33 mouse cellular contexts compared by ENCODE assay signal in the genomic region with DNA sequence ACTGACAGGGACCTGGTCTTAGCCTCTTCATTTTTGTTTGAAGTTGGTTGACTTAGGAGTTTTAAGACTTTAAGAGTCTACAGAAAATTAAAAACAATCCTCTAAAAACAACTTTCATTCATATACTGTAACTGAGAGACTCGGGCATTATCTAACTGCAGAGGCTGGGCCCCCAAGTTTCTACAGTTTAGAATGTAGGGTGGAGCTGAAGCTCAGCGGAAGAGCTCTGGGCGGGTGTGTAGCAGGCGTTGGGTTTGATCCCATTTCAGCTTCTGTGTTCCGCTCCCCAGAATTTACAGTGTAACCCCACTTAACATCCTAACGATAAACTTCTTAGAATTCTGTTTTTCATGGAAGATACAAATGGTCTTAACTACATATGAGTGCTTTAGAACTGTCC. TPM values are rescaled to one million over a fixed set of nuclear protein-coding genes. Genes with fewer than 3 reads are reported as not detected.
DNase-seq lines count a peak whose midpoint lies in the region; ATAC-seq and TF ChIP-seq lines count a peak whose summit lies in the region.
"Had no signal": no experiment of that assay in that cellular context is flagged by ENCODE, and none has a peak within 500 bp of the region (broad histone marks: within the 10 kb centered on the region; RNA-seq: fewer than 3 reads in every experiment).

No protein-coding gene starts in this region.

- H3K36me3 ChIP-seq in liver, embryonic 12.5 days: no peaks in the 10 kb centered on the region
- H3K36me3 ChIP-seq in liver, embryonic 11.5 days (ENCODE audit: control insufficient read depth, insufficient read depth, low read length): no peaks in the 10 kb centered on the region
- no peaks in the 10 kb centered on the region for H3K36me3 ChIP-seq in liver, embryonic 14.5 days (replicated peaks; ENCODE audit: control insufficient read depth, insufficient read depth, low read depth)
- H3K36me3 ChIP-seq: embryonic facial prominence, embryonic 10.5 days; embryonic facial prominence, embryonic 13.5 days; forebrain, embryonic 10.5 days; heart, embryonic 12.5 days; heart, embryonic 15.5 days; hindbrain, embryonic 10.5 days; hindbrain, embryonic 13.5 days had no signal

- H3K4me2 ChIP-seq in liver, embryonic 12.5 days: no peak overlapping the region
- H3K4me2 ChIP-seq in liver, embryonic 11.5 days: no peak overlapping the region
- H3K4me2 ChIP-seq in liver, embryonic 14.5 days (ENCODE audit: low read depth): no peak overlapping the region; the same call in 1 of the 2 replicates
- H3K4me2 ChIP-seq: embryonic facial prominence, embryonic 13.5 days; forebrain, embryonic 13.5 days; heart, embryonic 12.5 days; heart, embryonic 15.5 days; hindbrain, embryonic 13.5 days had no signal

- no peak overlapping the region for H3K9ac ChIP-seq in liver, embryonic 12.5 days
- H3K9ac ChIP-seq in liver, embryonic 11.5 days (ENCODE audit: low read depth, low read length): no peak overlapping the region
- H3K9ac ChIP-seq in liver, embryonic 14.5 days (replicated peaks): no peak overlapping the region
- H3K9ac ChIP-seq: embryonic facial prominence, embryonic 13.5 days; forebrain, embryonic 13.5 days; heart, embryonic 12.5 days; heart, embryonic 15.5 days; hindbrain, embryonic 13.5 days had no signal

- no peak for TF ChIP-seq EP300 in liver, embryonic 14.5 days (IDR thresholded peaks at IDR 0.05; ENCODE audit: low read depth)

- no peak overlapping the region for H3K4me3 ChIP-seq in liver, embryonic 12.5 days
- H3K4me3 ChIP-seq in liver, embryonic 11.5 days (ENCODE audit: low read depth, low read length): no peak overlapping the region
- no peak overlapping the region for H3K4me3 ChIP-seq in liver, embryonic 14.5 days (ENCODE audit: insufficient read depth in 1 of 2, low read depth in 2 of 2, low read length in 2 of 2)
- H3K4me3 ChIP-seq: embryonic facial prominence, embryonic 10.5 days; embryonic facial prominence, embryonic 13.5 days; forebrain, embryonic 10.5 days; forebrain, embryonic 13.5 days; heart, embryonic 12.5 days; heart, embryonic 15.5 days; hindbrain, embryonic 10.5 days; hindbrain, embryonic 13.5 days had no signal

- 45% methylated on average over 6 of the region's 6 CpGs for WGBS in liver, embryonic 12.5 days (ENCODE audit: insufficient replicate concordance)
- 84% methylated on average over 6 of the region's 6 CpGs for WGBS in liver, embryonic 11.5 days
- 31% methylated on average over 6 of the region's 6 CpGs for WGBS in liver, embryonic 14.5 days (ENCODE audit: insufficient replicate concordance)

- no peaks in the 10 kb centered on the region for H3K27me3 ChIP-seq in liver, embryonic 12.5 days (replicated peaks)
- no peaks in the 10 kb centered on the region for H3K27me3 ChIP-seq in liver, embryonic 11.5 days (replicated peaks; ENCODE audit: control insufficient read depth, insufficient read depth, low read length)
- H3K27me3 ChIP-seq in liver, embryonic 14.5 days (ENCODE audit: control insufficient read depth, insufficient read depth, low read length): no peaks in the 10 kb centered on the region
- H3K27me3 ChIP-seq: CH12.LX; embryonic facial prominence, embryonic 13.5 days; forebrain, embryonic 13.5 days; heart, embryonic 12.5 days; heart, embryonic 15.5 days; hindbrain, embryonic 13.5 days had no signal

- no peak for DNase-seq in liver, embryonic 11.5 days (ENCODE audit: low spot score)
- DNase-seq in liver, embryonic 14.5 days (ENCODE audit: low read depth in 3 of 3, low spot score in 3 of 3): peak in 1 of 3 experiments; percentile 4
- DNase-seq in layer of hippocampus, postnatal 10 days (ENCODE audit: low spot score in 2 of 2): no peak
- DNase-seq in retina, embryonic 14.5 days (ENCODE audit: low spot score): no peak
- DNase-seq: adrenal gland, adult 2 months; adrenal gland, postnatal 14 days; B cell, adult 2 months; cerebellum, adult 11-12 months; cerebellum, adult 8-10 months; cerebellum, postnatal 10 days; cerebellum, postnatal 36 days; embryo, embryonic 11 days; gastrocnemius, postnatal 25 days; heart, adult 18-20 months; heart, postnatal 10 days; heart, postnatal 36 days had no signal

- ATAC-seq in liver, embryonic 12.5 days: peak; percentile 80
- ATAC-seq in liver, embryonic 11.5 days (replicated peaks; ENCODE audit: low FRiP score): no peak; the same call in 1 of the 2 replicates
- ATAC-seq in liver, embryonic 14.5 days (ENCODE audit: insufficient read depth): peak; percentile 72; the same call in 1 of the 2 replicates
- peak; percentile 75 for ATAC-seq in megakaryocyte-erythroid progenitor cell, adult 5-6 weeks (replicated peaks; ENCODE audit: low FRiP score, low TSS enrichment, poor library complexity, severe bottlenecking)
- ATAC-seq: forebrain, embryonic 13.5 days; hindbrain, embryonic 16.5 days had no signal

- H3K9me3 ChIP-seq in liver, embryonic 12.5 days (replicated peaks): no peaks in the 10 kb centered on the region
- H3K9me3 ChIP-seq in liver, embryonic 11.5 days (ENCODE audit: control insufficient read depth, low read length): no peaks in the 10 kb centered on the region
- H3K9me3 ChIP-seq in liver, embryonic 14.5 days (ENCODE audit: control insufficient read depth, low read length): no peaks in the 10 kb centered on the region
- H3K9me3 ChIP-seq: embryonic facial prominence, embryonic 10.5 days; embryonic facial prominence, embryonic 13.5 days; forebrain, embryonic 10.5 days; forebrain, embryonic 13.5 days; heart, embryonic 12.5 days; heart, embryonic 15.5 days; hindbrain, embryonic 10.5 days; hindbrain, embryonic 13.5 days had no signal

- H3K4me1 ChIP-seq in liver, embryonic 12.5 days: peaks cover 6% of the 10 kb centered on the region; the same call in 1 of the 2 replicates
- H3K4me1 ChIP-seq in liver, embryonic 11.5 days (replicated peaks; ENCODE audit: control insufficient read depth, insufficient read depth, low read length): no peaks in the 10 kb centered on the region
- H3K4me1 ChIP-seq in liver, embryonic 14.5 days (replicated peaks; ENCODE audit: control insufficient read depth in 2 of 2, insufficient read depth in 2 of 2, low read length in 1 of 2): no peaks in the 10 kb centered on the region
- H3K4me1 ChIP-seq: embryonic facial prominence, embryonic 10.5 days; forebrain, embryonic 10.5 days; forebrain, embryonic 13.5 days; heart, embryonic 12.5 days; heart, embryonic 15.5 days; hindbrain, embryonic 10.5 days; hindbrain, embryonic 13.5 days had no signal

- no peak for TF ChIP-seq CTCF in liver, embryonic 14.5 days (IDR thresholded peaks at IDR 0.05; ENCODE audit: low read depth)

- no peak overlapping the region for H3K27ac ChIP-seq in liver, embryonic 12.5 days
- no peak overlapping the region for H3K27ac ChIP-seq in liver, embryonic 11.5 days (ENCODE audit: low read depth, low read length)
- no peak overlapping the region for H3K27ac ChIP-seq in liver, embryonic 14.5 days
- H3K27ac ChIP-seq: embryonic facial prominence, embryonic 10.5 days; embryonic facial prominence, embryonic 13.5 days; forebrain, embryonic 10.5 days; forebrain, embryonic 13.5 days; heart, embryonic 15.5 days; hindbrain, embryonic 10.5 days; hindbrain, embryonic 13.5 days had no signal

RNA-seq across cellular contexts. Expression of a gene that starts 29.7 kb away (rescaled TPM):
- polyA plus RNA-seq in liver, embryonic 12.5 days (2016; fragmentation: Nextera tagmentation; extraction: Ambion mirVana): not detected in 2 replicates
- polyA plus RNA-seq in liver, embryonic 11.5 days (2014; fragmentation: Nextera tagmentation; extraction: Ambion mirVana): not detected in 2 replicates
- polyA plus RNA-seq in liver, embryonic 14.5 days (2012; rRNA removed): not detected in 2 replicates
- polyA plus RNA-seq in liver, embryonic 14.5 days (2014; fragmentation: Nextera tagmentation; extraction: Ambion mirVana): not detected in 2 replicates
- not detected in 2 replicates for total RNA-seq in megakaryocyte-erythroid progenitor cell, adult 5-6 weeks (2014; fragmentation: Nextera tagmentation)
- not detected in 2 replicates for total RNA-seq in megakaryocyte-erythroid progenitor cell, adult 5-6 weeks (2017)
- total RNA-seq in layer of hippocampus, postnatal 10 days (2021): not detected
- total RNA-seq: adrenal gland, adult 2 months; adrenal gland, postnatal 14 days; gastrocnemius, adult 8-10 months; gastrocnemius, postnatal 25 days; heart, adult 18-20 months; heart, postnatal 10 days; heart, postnatal 36 days; MEL had no signal
- polyA plus RNA-seq: adrenal gland, adult 2 months; brain, embryonic 14.5 days; cortical plate, adult 2 months; embryonic facial prominence, embryonic 10.5 days; embryonic facial prominence, embryonic 13.5 days; forebrain, embryonic 10.5 days; forebrain, embryonic 13.5 days; gonadal fat pad, adult 2 months; heart, embryonic 12.5 days; heart, embryonic 15.5 days; hindbrain, embryonic 10.5 days; hindbrain, embryonic 13.5 days had no signal

RNA-seq across cellular contexts. Expression of a gene that starts 56.9 kb away (rescaled TPM):
- polyA plus RNA-seq in liver, embryonic 12.5 days (2016; fragmentation: Nextera tagmentation; extraction: Ambion mirVana): 0.54 and 0.64 TPM in 2 replicates
- 0.74 and 0.81 TPM in 2 replicates for polyA plus RNA-seq in liver, embryonic 11.5 days (2014; fragmentation: Nextera tagmentation; extraction: Ambion mirVana)
- polyA plus RNA-seq in liver, embryonic 14.5 days (2012; rRNA removed): 0.17 and 0.23 TPM in 2 replicates
- polyA plus RNA-seq in liver, embryonic 14.5 days (2014; fragmentation: Nextera tagmentation; extraction: Ambion mirVana): 0.20 and 0.24 TPM in 2 replicates
- total RNA-seq in megakaryocyte-erythroid progenitor cell, adult 5-6 weeks (2014; fragmentation: Nextera tagmentation): not detected in 2 replicates
- total RNA-seq in megakaryocyte-erythroid progenitor cell, adult 5-6 weeks (2017): 0.04 TPM in 1 of 2 replicates, not detected in the other
- total RNA-seq in layer of hippocampus, postnatal 10 days (2021): 10 to 100 TPM; 85.4 to 85.7 TPM
- total RNA-seq: CH12.LX, MEL had no signal
